Mouse (Mus musculus) layer of hippocampus, adult 11-12 months (tissue): ENCODE measurements at regions not wholly inside any gene's neighbourhood (a gene's known extent, or its start where the extent isn't known, plus 50 kb on each side); places are given as distances from the start of the nearest gene placed in this dataset.

ENCODE experiments used
- DNase-seq: peaks from one replicate; pipeline ENCODE4 v3.0.0; 2022; ENCODE audit warnings: low spot score

- DNase-seq = no peak
Measured at GRCm38 (mm10) chr3:33717317-33717716, 82.3 kb upstream of the Ttc14 start.

GRCm38 (mm10) chr3:33727915-33728314, 71.7 kb upstream of the Ttc14 start:
- DNase-seq = no peak

GRCm38 (mm10) chr3:33730364-33730763, 69.3 kb upstream of the Ttc14 start:
- DNase-seq = no peak

GRCm38 (mm10) chr3:33737496-33737895, 62.1 kb upstream of the Ttc14 start:
- DNase-seq = no peak

- DNase-seq = peak; percentile 19
Measured at GRCm38 (mm10) chr3:33742138-33742537, 57.5 kb upstream of the Ttc14 start.
